Mouse (Mus musculus) liver, postnatal 0 days (tissue): ENCODE results near the gene Ly6c2. TPM values are rescaled to one million over a fixed set of nuclear protein-coding genes. Genes with fewer than 3 reads are reported as not detected.
"Not testable (repeated sequence)": the region's sequence is repeated elsewhere in the genome, so short reads cannot be mapped to it uniquely, and the experiment has no call there.

Experiments
- ATAC-seq: fragments of 200-750 bp; cut with Nextera tagmentation; 2 replicates; pipeline ENCODE4 v1.8.0; 2017; ENCODE audit warnings: mild to moderate bottlenecking, moderate library complexity
- DNase-seq: peaks from one replicate; pipeline ENCODE4 v3.0.0-alpha.2; 2016
- H3K27ac ChIP-seq: fragments of 300-500 bp; sonication (generic); 2 replicates; pipeline ENCODE4 v1.5.1; 2014; ENCODE audit warnings: antibody characterized with exemption, moderate library complexity, mild to moderate bottlenecking, low read depth
- H3K27me3 ChIP-seq: fragments of 300-500 bp; sonication (generic); 2 replicates; pipeline ENCODE4 v1.6.1; 2014; ENCODE audit warnings: low read length, control low read depth, mixed read lengths; ENCODE audit not compliant: insufficient read depth
- H3K36me3 ChIP-seq: fragments of 300-500 bp; sonication (generic); replicated peaks from 2 replicates; pipeline ENCODE4 v1.6.1; 2014; ENCODE audit warnings: mild to moderate bottlenecking, control low read depth, low read length, moderate library complexity, mixed read lengths; ENCODE audit not compliant: insufficient read depth
- H3K4me1 ChIP-seq: fragments of 300-500 bp; sonication (generic); 2 replicates; pipeline ENCODE4 v1.6.1; 2014; ENCODE audit warnings: antibody characterized with exemption, mild to moderate bottlenecking, control low read depth; ENCODE audit not compliant: insufficient read depth
- H3K4me2 ChIP-seq: fragments of 300-500 bp; sonication (generic); 2 replicates; pipeline ENCODE4 v1.6.1; 2014; ENCODE audit warnings: low read depth, mild to moderate bottlenecking, low read length, moderate library complexity, mixed read lengths
- H3K4me3 ChIP-seq: fragments of 300-500 bp; sonication (generic); 2 replicates; pipeline ENCODE4 v1.5.1; 2014; ENCODE audit warnings: low read depth, low read length
- H3K9ac ChIP-seq: fragments of 300-500 bp; sonication (generic); replicated peaks from 2 replicates; pipeline ENCODE4 v1.6.1; 2014; ENCODE audit warnings: mild to moderate bottlenecking, moderate library complexity
- H3K9me3 ChIP-seq: fragments of 300-500 bp; sonication (generic); 2 replicates; pipeline ENCODE4 v1.6.1; 2016; ENCODE audit warnings: mild to moderate bottlenecking, control low read depth, low read length, mixed read lengths
- CTCF ChIP-seq: sonication (generic); IDR thresholded peaks from 2 replicates; pipeline ENCODE4 v1.5.1; 2016; ENCODE audit warnings: antibody characterized with exemption, low read depth
- EP300 ChIP-seq: IDR thresholded peaks from 2 replicates; pipeline ENCODE4 v1.6.1; 2016; ENCODE audit warnings: antibody characterized with exemption, low read depth, mild to moderate bottlenecking
- WGBS: fragments of 180-500 bp; shearing (Covaris S2); extraction: QIAGEN DNeasy Blood & Tissue Kit; methylation state at CpG from one replicate; pipeline ENCODE4 v1.1.7; 2014; ENCODE audit not compliant: insufficient replicate concordance; 5-methylcytosine and 5-hydroxymethylcytosine counted together
- polyA plus RNA-seq: library from polyadenylated mRNA; unstranded; fragments of >200 nt; fragmentation: Nextera tagmentation; extraction: Ambion mirVana; gene quantifications from 2 replicates; pipeline ENCODE4 v1.2.1, GENCODE M21; 2015

The Ly6c2 gene
- polyA plus RNA-seq, 1 experiment from 2014 or later = 126 TPM

GRCm38 (mm10) chr15:75120066-75120465 lies 8.3 kb upstream of the Ly6c2 start:
- no peak for TF ChIP-seq EP300
- peak; percentile 85 for TF ChIP-seq CTCF
- H3K9ac ChIP-seq = no peak overlapping the region
- H3K27ac ChIP-seq = no peak overlapping the region
- ATAC-seq = no peak
- no peak overlapping the region for H3K4me3 ChIP-seq
- no peaks in the 10 kb centered on the region for H3K4me1 ChIP-seq
- DNase-seq = peak; percentile 60
- no peaks in the 10 kb centered on the region for H3K36me3 ChIP-seq
- WGBS = 13% methylated on average over 2 of the region's 2 CpGs
- no peaks in the 10 kb centered on the region for H3K9me3 ChIP-seq
- no peaks in the 10 kb centered on the region for H3K27me3 ChIP-seq
- no peak overlapping the region for H3K4me2 ChIP-seq

- H3K27me3 ChIP-seq, ATAC-seq, H3K4me1 ChIP-seq, H3K36me3 ChIP-seq, H3K9ac ChIP-seq, H3K4me2 ChIP-seq, H3K4me3 ChIP-seq, H3K9me3 ChIP-seq, H3K27ac ChIP-seq: not testable (repeated sequence)
- WGBS = 22% methylated on average over 5 of the region's 7 CpGs
- peak; percentile 70 for DNase-seq
- peak; percentile 71 for TF ChIP-seq CTCF
Observed at GRCm38 (mm10) chr15:75118742-75119141, 7.0 kb upstream of the Ly6c2 start.

- not testable (repeated sequence) for H3K4me2 ChIP-seq, H3K4me3 ChIP-seq, H3K4me1 ChIP-seq, H3K9me3 ChIP-seq, H3K9ac ChIP-seq, H3K36me3 ChIP-seq, DNase-seq, H3K27me3 ChIP-seq, ATAC-seq
- WGBS = 59% methylated on average over 5 of the region's 5 CpGs
- peak overlapping the region; percentile 70 for H3K27ac ChIP-seq
Observed at GRCm38 (mm10) chr15:75117481-75117880, 5.7 kb upstream of the Ly6c2 start.

- Histone ChIP-seq H3K9me3 (no peaks in the 10 kb centered on the region), H3K36me3 (no peaks in the 10 kb centered on the region), H3K27ac (peak overlapping the region; percentile 70), H3K9ac (no peak overlapping the region), H3K4me2 (no peak overlapping the region), H3K27me3 (no peaks in the 10 kb centered on the region), H3K4me1 (no peaks in the 10 kb centered on the region), H3K4me3 (no peak overlapping the region)
- ATAC-seq (no peak), DNase-seq (no peak)
- WGBS = 39% methylated on average over 2 of the region's 2 CpGs
- TF ChIP-seq CTCF (no peak), EP300 (no peak)
Observed at GRCm38 (mm10) chr15:75116525-75116924, 4.8 kb upstream of the Ly6c2 start.

GRCm38 (mm10) chr15:75110424-75110823 lies 1.3 kb downstream of the Ly6c2 start:
- not testable (repeated sequence) for DNase-seq, ATAC-seq, H3K36me3 ChIP-seq, H3K4me2 ChIP-seq, H3K4me1 ChIP-seq, H3K9ac ChIP-seq, H3K4me3 ChIP-seq, H3K27ac ChIP-seq, H3K27me3 ChIP-seq, H3K9me3 ChIP-seq
- 64% methylated on average over 1 of the region's 5 CpGs for WGBS

GRCm38 (mm10) chr15:75099261-75099660 lies 12.5 kb downstream of the Ly6c2 start:
- Histone ChIP-seq H3K9me3 (no peaks in the 10 kb centered on the region), H3K4me1 (no peaks in the 10 kb centered on the region), H3K4me2 (no peak overlapping the region), H3K4me3 (no peak overlapping the region), H3K27ac (no peak overlapping the region), H3K9ac (no peak overlapping the region), H3K36me3 (no peaks in the 10 kb centered on the region), H3K27me3 (no peaks in the 10 kb centered on the region)
- ATAC-seq = no peak
- 73% methylated on average over 10 of the region's 10 CpGs for WGBS
- TF ChIP-seq CTCF = no peak
- no peak for TF ChIP-seq EP300
- no peak for DNase-seq

- peak; percentile 68 for TF ChIP-seq CTCF
- not testable (repeated sequence) for ATAC-seq, H3K4me2 ChIP-seq, H3K9ac ChIP-seq, DNase-seq, H3K4me1 ChIP-seq, H3K36me3 ChIP-seq, H3K4me3 ChIP-seq, H3K9me3 ChIP-seq, H3K27ac ChIP-seq, H3K27me3 ChIP-seq
- WGBS = 9% methylated on average over 2 of the region's 2 CpGs
Observed at GRCm38 (mm10) chr15:75088041-75088440, 23.7 kb downstream of the Ly6c2 start.
